Mouse (Mus musculus) CH12.LX (cell line): ENCODE data around the gene Anp32a. TPM values are rescaled to one million over a fixed set of nuclear protein-coding genes. Genes with fewer than 3 reads are reported as not detected.

ENCODE experiments used
- DNase-seq: peaks from one replicate; pipeline ENCODE4 v3.0.0-alpha.2; 2013; ENCODE audit errors: extremely low read depth
- H3K27ac ChIP-seq: 2 replicates; pipeline ENCODE4 v1.5.1; 2012; ENCODE audit warnings: low read depth, mild to moderate bottlenecking, control low read depth, moderate library complexity; ENCODE audit not compliant: insufficient read depth
- H3K27me3 ChIP-seq: replicated peaks from 2 replicates; pipeline ENCODE3; 2012; ENCODE audit warnings: inconsistent platforms
- H3K36me3 ChIP-seq, 2 experiments: replicated peaks in 1 of 2; 2 replicates each; pipeline versions ENCODE3 to v1.6.1; 2012; ENCODE audit warnings: inconsistent platforms in 1 of 2, low read length in 1 of 2, mild to moderate bottlenecking in 1 of 2, mixed read lengths in 1 of 2, moderate library complexity in 1 of 2; ENCODE audit not compliant: control insufficient read depth in 1 of 2, insufficient read depth in 1 of 2
- H3K4me1 ChIP-seq, 2 experiments: 2 replicates each; pipeline ENCODE4 v1.6.1; 2012; ENCODE audit warnings: inconsistent platforms in 1 of 2, moderate library complexity in 1 of 2; ENCODE audit not compliant: insufficient read depth in 2 of 2, control insufficient read depth in 1 of 2
- H3K4me2 ChIP-seq: 2 replicates; pipeline ENCODE4 v1.6.1; 2012; ENCODE audit warnings: low read depth, mild to moderate bottlenecking, control low read depth; ENCODE audit not compliant: poor library complexity, insufficient read depth, severe bottlenecking
- H3K4me3 ChIP-seq, 3 experiments: fragments of 150-350 bp in 1 of 3; sonication (generic) in 1 of 3; replicated peaks in 1 of 3; 2 replicates each; pipeline versions ENCODE3 to v1.5.1; 2011 to 2012; ENCODE audit warnings: low read depth in 2 of 3, low read length in 2 of 3, mild to moderate bottlenecking in 2 of 3, moderate library complexity in 2 of 3, control low read depth in 1 of 3, improper control_type of control experiment in 1 of 3, inconsistent platforms in 1 of 3, mixed read lengths in 1 of 3; ENCODE audit not compliant: poor library complexity in 1 of 3
- H3K79me2 ChIP-seq: replicated peaks from 2 replicates; pipeline ENCODE4 v1.6.1; 2012; ENCODE audit warnings: mild to moderate bottlenecking, moderate library complexity; ENCODE audit not compliant: control insufficient read depth, poor library complexity, insufficient read depth, severe bottlenecking; ENCODE audit errors: extremely low read depth
- H3K9ac ChIP-seq: 2 replicates; pipeline ENCODE4 v1.6.1; 2012; ENCODE audit warnings: low read depth, mild to moderate bottlenecking, control low read depth, moderate library complexity; ENCODE audit not compliant: insufficient read depth
- H3K9me3 ChIP-seq: replicated peaks from 2 replicates; pipeline ENCODE3; 2012; ENCODE audit warnings: low read length, inconsistent platforms, mixed read lengths
- CHD1 ChIP-seq: IDR thresholded peaks from 2 replicates; pipeline ENCODE4 v1.6.1; 2012; ENCODE audit warnings: low read depth, low read length, improper control_type of control experiment, inconsistent platforms
- CHD2 ChIP-seq: IDR thresholded peaks from 2 replicates; pipeline ENCODE4 v1.6.1; 2011; ENCODE audit warnings: low read length, improper control_type of control experiment
- CTCF ChIP-seq, 2 experiments: IDR thresholded peaks in 1 of 2; conservative IDR thresholded peaks in 1 of 2; 2 replicates each; pipeline ENCODE4 v1.5.1; 2011 to 2012; ENCODE audit warnings: low read depth in 2 of 2, low read length in 2 of 2, improper control_type of control experiment in 1 of 2, inconsistent platforms in 1 of 2, mild to moderate bottlenecking in 1 of 2, moderate library complexity in 1 of 2
- E2F4 ChIP-seq: IDR thresholded peaks from 2 replicates; pipeline ENCODE4 v1.6.1; 2011; ENCODE audit warnings: low read depth, low read length, improper control_type of control experiment; ENCODE audit not compliant: insufficient replicate concordance
- ETS1 ChIP-seq: conservative IDR thresholded peaks from 2 replicates; pipeline ENCODE4 v1.6.1; 2012; ENCODE audit warnings: low read depth, mild to moderate bottlenecking, inconsistent platforms, low read length, improper control_type of control experiment, moderate library complexity
- HCFC1 ChIP-seq: IDR thresholded peaks from 2 replicates; pipeline ENCODE4 v1.6.1; 2012; ENCODE audit warnings: low read depth, mild to moderate bottlenecking, inconsistent platforms, low read length, improper control_type of control experiment
- IRF4 ChIP-seq: IDR thresholded peaks from 2 replicates; pipeline ENCODE4 v1.6.1; 2014; ENCODE audit warnings: low read depth, mild to moderate bottlenecking, inconsistent platforms, low read length, improper control_type of control experiment
- MAFK ChIP-seq: IDR thresholded peaks from 2 replicates; pipeline ENCODE4 v1.6.1; 2011; ENCODE audit warnings: low read length, improper control_type of control experiment; ENCODE audit not compliant: insufficient replicate concordance
- MAX ChIP-seq: IDR thresholded peaks from 2 replicates; pipeline ENCODE4 v1.6.1; 2011; ENCODE audit warnings: low read length, improper control_type of control experiment
- MAZ ChIP-seq: IDR thresholded peaks from 2 replicates; pipeline ENCODE4 v1.6.1; 2012; ENCODE audit warnings: low read depth, mild to moderate bottlenecking, inconsistent platforms, low read length, improper control_type of control experiment, moderate library complexity
- MEF2A ChIP-seq: IDR thresholded peaks from 2 replicates; pipeline ENCODE4 v1.6.1; 2014; ENCODE audit warnings: low read depth, mild to moderate bottlenecking, inconsistent platforms, low read length, improper control_type of control experiment, borderline replicate concordance
- MXI1 ChIP-seq: IDR thresholded peaks from 2 replicates; pipeline ENCODE4 v1.6.1; 2011; ENCODE audit warnings: mild to moderate bottlenecking, low read depth, low read length, improper control_type of control experiment
- NRF1 ChIP-seq: IDR thresholded peaks from 2 replicates; pipeline ENCODE4 v1.6.1; 2014; ENCODE audit warnings: low read depth, mild to moderate bottlenecking, inconsistent platforms, low read length, improper control_type of control experiment, moderate library complexity
- POLR2A ChIP-seq: IDR thresholded peaks from 2 replicates; pipeline ENCODE4 v1.6.1; 2011; ENCODE audit warnings: low read depth, mild to moderate bottlenecking, improper control_type of control experiment, low read length
- RAD21 ChIP-seq: IDR thresholded peaks from 2 replicates; pipeline ENCODE4 v1.6.1; 2011; ENCODE audit warnings: low read depth, mild to moderate bottlenecking, low read length, improper control_type of control experiment, moderate library complexity
- RCOR1 ChIP-seq: conservative IDR thresholded peaks from 2 replicates; pipeline ENCODE4 v1.6.1; 2012; ENCODE audit warnings: low read depth, mild to moderate bottlenecking, inconsistent platforms, low read length, improper control_type of control experiment
- SMC3 ChIP-seq: IDR thresholded peaks from 2 replicates; pipeline ENCODE4 v1.6.1; 2011; ENCODE audit warnings: low read depth, low read length, improper control_type of control experiment
- UBTF ChIP-seq: IDR thresholded peaks from 2 replicates; pipeline ENCODE4 v1.6.1; 2012; ENCODE audit warnings: low read depth, mild to moderate bottlenecking, inconsistent platforms, low read length, improper control_type of control experiment, moderate library complexity
- USF1 ChIP-seq: IDR thresholded peaks from 2 replicates; pipeline ENCODE4 v1.6.1; 2014; ENCODE audit warnings: low read depth, mild to moderate bottlenecking, inconsistent platforms, low read length, improper control_type of control experiment
- USF2 ChIP-seq: conservative IDR thresholded peaks from 2 replicates; pipeline ENCODE4 v1.6.1; 2011; ENCODE audit warnings: low read depth, low read length, improper control_type of control experiment
- ZKSCAN1 ChIP-seq: IDR thresholded peaks from 2 replicates; pipeline ENCODE4 v1.6.1; 2012; ENCODE audit warnings: low read depth, inconsistent platforms, low read length, improper control_type of control experiment, borderline replicate concordance
- ZMIZ1 ChIP-seq: IDR thresholded peaks from 2 replicates; pipeline ENCODE4 v1.6.1; 2012; ENCODE audit warnings: low read depth, mild to moderate bottlenecking, inconsistent platforms, low read length, improper control_type of control experiment
- dilution Hi-C: fragments of 300-500 bp; cut with MboI; formaldehyde crosslinking; loops from 2 replicates; pipeline ENCODE4 v1.14.3; 2020; ENCODE audit warnings: low sequenced_read_pairs; ENCODE audit not compliant: extremely low pct_unique_long_range_greater_than_20kb, extremely low pct_ligation_motif_present
- in situ Hi-C: fragments of 300-500 bp; cut with MboI; formaldehyde crosslinking; loops from 3 replicates; pipeline ENCODE4 v1.14.3; 2019; ENCODE audit warnings: low sequenced_read_pairs, low pct_ligation_motif_present, low pct_unique_long_range_greater_than_20kb, mixed read lengths
- polyA plus RNA-seq: library from polyadenylated mRNA; unstranded; fragments of >175 nt; gene quantifications from 2 replicates; pipeline ENCODE4 v1.2.1, GENCODE M21; 2012; ENCODE audit warnings: low read depth; ENCODE audit not compliant: insufficient read length
- total RNA-seq, 2 experiments: library from RNA; depleted of rRNA; stranded (reverse); fragments of 300-350 nt in 1 of 2; fragments of >200 nt in 1 of 2; gene quantifications; 2 replicates each; pipeline ENCODE4 v1.2.3; 2012 to 2014

Gene Anp32a
- total and polyA plus RNA-seq, 3 experiments = 585 to 1,207 (median 869) TPM

- no peak overlapping the region for H3K4me3 ChIP-seq
- dilution Hi-C loops = no loop called here
- no peaks in the 10 kb centered on the region for H3K27me3 ChIP-seq
- no peak overlapping the region for H3K27ac ChIP-seq
- TF ChIP-seq RAD21 = peak; percentile 19
- peak; percentile 38; the same call in 1 of the 2 replicates for TF ChIP-seq SMC3
- TF ChIP-seq USF2 = no peak
- TF ChIP-seq CTCF (conservative IDR thresholded peaks at IDR 0.05 in 1 of 2, IDR thresholded peaks at IDR 0.05 in 1 of 2; ENCODE audit: low read depth in 2 of 2, low read length in 2 of 2) = peak; percentile 45 to 50; a peak in 3 of 4 replicates
- no peak overlapping the region for H3K4me2 ChIP-seq
- H3K79me2 ChIP-seq = no peaks in the 10 kb centered on the region
- in situ Hi-C loops = no loop called here
- no peaks in the 10 kb centered on the region for H3K4me1 ChIP-seq
- no peak overlapping the region for H3K9ac ChIP-seq
- peaks cover 14% of the 10 kb centered on the region for H3K9me3 ChIP-seq
- no peak for DNase-seq
- no peaks in the 10 kb centered on the region for H3K36me3 ChIP-seq
Measured at GRCm38 (mm10) chr9:62418742-62419141, 77.6 kb downstream of the Anp32a start.

GRCm38 (mm10) chr9:62420261-62420917 is 79.3 kb downstream of the Anp32a start:
- no peak for DNase-seq
- no peak overlapping the region for H3K9ac ChIP-seq
- no peak overlapping the region for H3K27ac ChIP-seq
- TF ChIP-seq UBTF (no peak), ETS1 (no peak), CHD1 (no peak)
- H3K9me3 ChIP-seq = peaks cover 12% of the 10 kb centered on the region
- H3K36me3 ChIP-seq = peaks cover 0 to 4% of the 10 kb centered on the region in 2 experiments
- dilution Hi-C loops (no loop called here), in situ Hi-C loops (no loop called here)
- H3K79me2 ChIP-seq = no peaks in the 10 kb centered on the region
- no peaks in the 10 kb centered on the region for H3K27me3 ChIP-seq
- H3K4me3 ChIP-seq = no peak overlapping the region
- no peak overlapping the region for H3K4me2 ChIP-seq
- H3K4me1 ChIP-seq = no peaks in the 10 kb centered on the region

GRCm38 (mm10) chr9:62421027-62421426 is 79.9 kb downstream of the Anp32a start:
- Histone ChIP-seq H3K4me2 (no peak overlapping the region), H3K9me3 (peaks cover 12% of the 10 kb centered on the region), H3K4me1 (no peaks in the 10 kb centered on the region), H3K9ac (no peak overlapping the region), H3K27ac (no peak overlapping the region)
- TF ChIP-seq CHD2 = no peak
- no peak for TF ChIP-seq HCFC1
- TF ChIP-seq E2F4 = no peak
- no peak for TF ChIP-seq MEF2A
- no peak for TF ChIP-seq ETS1
- TF ChIP-seq ZMIZ1 = no peak
- TF ChIP-seq CHD1 = no peak
- no peak for TF ChIP-seq RCOR1
- no peak for TF ChIP-seq USF1
- no peak for TF ChIP-seq POLR2A
- TF ChIP-seq MAZ = no peak
- no peak for TF ChIP-seq IRF4
- no peak for TF ChIP-seq MXI1
- TF ChIP-seq MAX = no peak
- no peak for TF ChIP-seq ZKSCAN1
- TF ChIP-seq NRF1 = no peak
- no peak for TF ChIP-seq MAFK
- TF ChIP-seq, all 38 proteins: peak for 0
- dilution Hi-C loops (no loop called here), in situ Hi-C loops (no loop called here)
- H3K36me3 ChIP-seq = peaks cover 0 to 4% of the 10 kb centered on the region in 2 experiments
- H3K27me3 ChIP-seq = no peaks in the 10 kb centered on the region
- H3K4me3 ChIP-seq = no peak overlapping the region
- no peak for DNase-seq
- H3K79me2 ChIP-seq = no peaks in the 10 kb centered on the region
